Mouse (Mus musculus): Measurements from ENCODE around the gene Micu1. TPM values are rescaled to one million over a fixed set of nuclear protein-coding genes. Genes with fewer than 3 reads are reported as not detected.

The Micu1 gene
- polyA plus RNA-seq, 1 experiment from 2014 or later = 56.2 TPM

DNA sequence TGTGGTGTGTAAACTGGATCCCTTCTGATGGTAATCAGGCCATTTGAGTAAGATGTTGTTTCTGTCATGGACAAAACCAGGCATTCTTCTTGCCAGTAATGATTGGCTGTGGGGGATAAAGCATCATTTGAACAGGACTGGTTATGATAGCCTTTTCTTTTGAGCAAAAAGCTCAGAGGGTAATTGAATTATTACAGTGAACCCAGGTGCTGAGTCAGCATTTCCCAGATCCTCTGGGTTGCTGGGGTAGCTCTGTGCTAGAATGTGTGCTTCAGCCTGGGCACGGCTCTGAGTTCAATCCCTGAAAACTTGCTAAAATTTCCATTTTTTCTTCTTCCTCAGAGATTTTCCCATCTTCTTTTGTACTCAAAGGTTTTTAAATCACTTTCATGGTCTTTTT lies 52.6 kb downstream of the Micu1 start:
- no peak for ATAC-seq (ENCODE audit: low FRiP score, low TSS enrichment)
- H3K9me3 ChIP-seq (ENCODE audit: control insufficient read depth, low read length) = no peaks in the 10 kb centered on the region
- WGBS = 88% methylated on average over 1 of the region's 1 CpGs

DNA sequence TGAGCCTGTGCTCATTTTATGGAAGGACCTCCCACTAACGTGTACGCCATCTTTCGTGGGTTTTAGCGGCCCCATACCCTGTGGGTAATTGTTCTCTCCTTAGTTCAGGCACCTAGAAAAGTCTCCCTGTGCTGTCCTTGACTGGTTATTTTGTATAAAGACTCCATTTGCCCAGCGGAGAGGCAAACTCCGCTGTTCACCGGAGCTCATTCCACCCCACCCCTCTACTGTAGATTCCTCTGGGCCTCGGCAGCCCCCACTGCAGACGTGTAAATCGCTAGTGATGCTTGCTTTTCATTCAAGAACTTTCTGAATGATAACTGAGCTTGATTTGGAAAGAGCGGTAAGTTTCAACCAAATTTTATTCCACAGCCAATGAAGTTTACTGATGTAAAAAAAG lies 53.4 kb downstream of the Micu1 start:
- no peak overlapping the region for H3K4me3 ChIP-seq (ENCODE audit: low read depth, low read length)
- H3K36me3 ChIP-seq (ENCODE audit: control insufficient read depth, insufficient read depth, low read length) = peaks cover 3% of the 10 kb centered on the region; the same call in 1 of the 2 replicates
- H3K4me1 ChIP-seq (replicated peaks; ENCODE audit: control insufficient read depth, insufficient read depth) = no peaks in the 10 kb centered on the region
- WGBS = 90% methylated on average over 11 of the region's 11 CpGs
- H3K27me3 ChIP-seq (ENCODE audit: control insufficient read depth, insufficient read depth, low read length) = no peaks in the 10 kb centered on the region
- no peak overlapping the region for H3K27ac ChIP-seq (replicated peaks)
- no peaks in the 10 kb centered on the region for H3K9me3 ChIP-seq (ENCODE audit: control insufficient read depth, low read length)
- ATAC-seq (ENCODE audit: low FRiP score, low TSS enrichment) (no peak), DNase-seq (ENCODE audit: low spot score) (no peak)
- TF ChIP-seq EP300 (optimal IDR thresholded peaks at IDR 0.05) (no peak), CTCF (IDR thresholded peaks at IDR 0.05; ENCODE audit: low read depth) (no peak)
- H3K4me2 ChIP-seq (replicated peaks; ENCODE audit: low read depth) = no peak overlapping the region
- H3K9ac ChIP-seq (ENCODE audit: low read length) = no peak overlapping the region

More for the DNA sequence above, 52.6 kb downstream of the Micu1 start:
- Histone ChIP-seq H3K27ac (replicated peaks) (no peak overlapping the region), H3K9ac (ENCODE audit: low read length) (no peak overlapping the region), H3K36me3 (ENCODE audit: control insufficient read depth, insufficient read depth, low read length) (peaks cover 3% of the 10 kb centered on the region; the same call in 1 of the 2 replicates), H3K4me3 (ENCODE audit: low read depth, low read length) (no peak overlapping the region), H3K4me1 (replicated peaks; ENCODE audit: control insufficient read depth, insufficient read depth) (no peaks in the 10 kb centered on the region), H3K4me2 (replicated peaks; ENCODE audit: low read depth) (no peak overlapping the region), H3K27me3 (ENCODE audit: control insufficient read depth, insufficient read depth, low read length) (no peaks in the 10 kb centered on the region)
- TF ChIP-seq CTCF (IDR thresholded peaks at IDR 0.05; ENCODE audit: low read depth) (no peak), EP300 (optimal IDR thresholded peaks at IDR 0.05) (no peak)
- DNase-seq (ENCODE audit: low spot score) = no peak

DNA sequence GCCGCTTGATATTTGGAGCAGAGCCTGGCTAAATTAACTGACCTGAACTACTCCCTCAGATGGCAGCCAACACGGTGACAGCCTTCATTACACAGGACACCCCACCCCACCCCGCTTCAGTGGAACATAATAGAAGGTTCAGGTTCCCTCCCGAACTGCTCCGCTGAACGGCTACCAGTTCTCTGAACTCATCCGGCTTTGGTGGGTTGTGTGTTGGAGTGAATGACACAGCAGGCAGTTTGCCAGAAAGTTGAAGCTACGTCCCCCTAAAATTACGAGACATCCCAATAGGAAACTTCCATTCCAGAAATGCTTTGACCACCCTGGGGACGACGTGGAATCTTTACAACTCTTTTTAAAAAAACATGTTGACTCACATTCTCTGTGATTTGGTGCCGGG lies 53.8 kb downstream of the Micu1 start:
- Histone ChIP-seq H3K4me3 (ENCODE audit: low read depth, low read length) (no peak overlapping the region), H3K9me3 (ENCODE audit: control insufficient read depth, low read length) (no peaks in the 10 kb centered on the region), H3K4me2 (replicated peaks; ENCODE audit: low read depth) (no peak overlapping the region), H3K36me3 (ENCODE audit: control insufficient read depth, insufficient read depth, low read length) (peaks cover 3% of the 10 kb centered on the region; the same call in 1 of the 2 replicates), H3K4me1 (replicated peaks; ENCODE audit: control insufficient read depth, insufficient read depth) (no peaks in the 10 kb centered on the region), H3K9ac (ENCODE audit: low read length) (no peak overlapping the region), H3K27me3 (ENCODE audit: control insufficient read depth, insufficient read depth, low read length) (no peaks in the 10 kb centered on the region), H3K27ac (replicated peaks) (no peak overlapping the region)
- no peak for TF ChIP-seq EP300 (optimal IDR thresholded peaks at IDR 0.05)
- no peak for TF ChIP-seq CTCF (IDR thresholded peaks at IDR 0.05; ENCODE audit: low read depth)
- ATAC-seq (ENCODE audit: low FRiP score, low TSS enrichment) (no peak), DNase-seq (ENCODE audit: low spot score) (no peak)
- WGBS = 68% methylated on average over 12 of the region's 12 CpGs

DNA sequence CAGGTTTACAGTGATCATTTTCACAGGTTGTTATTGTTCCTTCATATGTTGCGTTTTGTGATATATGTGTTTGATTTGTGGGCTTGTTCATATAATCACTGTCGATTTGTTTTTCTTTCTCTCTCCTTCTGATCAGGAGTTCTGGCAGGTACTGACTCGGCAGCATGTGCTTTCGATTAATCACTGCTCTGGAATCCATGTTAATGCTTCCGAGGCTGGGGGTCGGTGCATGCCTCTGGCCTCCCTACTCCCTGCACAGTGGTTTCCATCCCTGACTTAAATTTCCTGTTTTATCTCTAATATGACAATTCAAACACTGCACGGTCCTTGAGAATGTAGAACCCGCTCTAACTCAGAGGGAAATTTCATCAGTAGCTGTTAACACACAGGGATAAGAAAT lies 54.3 kb downstream of the Micu1 start:
- Histone ChIP-seq H3K4me2 (replicated peaks; ENCODE audit: low read depth) (no peak overlapping the region), H3K9ac (ENCODE audit: low read length) (no peak overlapping the region), H3K9me3 (ENCODE audit: control insufficient read depth, low read length) (no peaks in the 10 kb centered on the region), H3K4me3 (ENCODE audit: low read depth, low read length) (no peak overlapping the region), H3K27ac (replicated peaks) (no peak overlapping the region), H3K36me3 (ENCODE audit: control insufficient read depth, insufficient read depth, low read length) (peaks cover 3% of the 10 kb centered on the region; the same call in 1 of the 2 replicates), H3K27me3 (ENCODE audit: control insufficient read depth, insufficient read depth, low read length) (no peaks in the 10 kb centered on the region), H3K4me1 (replicated peaks; ENCODE audit: control insufficient read depth, insufficient read depth) (no peaks in the 10 kb centered on the region)
- no peak for TF ChIP-seq CTCF (IDR thresholded peaks at IDR 0.05; ENCODE audit: low read depth)
- TF ChIP-seq EP300 (optimal IDR thresholded peaks at IDR 0.05) = no peak
- 50% methylated on average over 8 of the region's 8 CpGs for WGBS
- no peak for DNase-seq (ENCODE audit: low spot score)
- no peak for ATAC-seq (ENCODE audit: low FRiP score, low TSS enrichment)

DNA sequence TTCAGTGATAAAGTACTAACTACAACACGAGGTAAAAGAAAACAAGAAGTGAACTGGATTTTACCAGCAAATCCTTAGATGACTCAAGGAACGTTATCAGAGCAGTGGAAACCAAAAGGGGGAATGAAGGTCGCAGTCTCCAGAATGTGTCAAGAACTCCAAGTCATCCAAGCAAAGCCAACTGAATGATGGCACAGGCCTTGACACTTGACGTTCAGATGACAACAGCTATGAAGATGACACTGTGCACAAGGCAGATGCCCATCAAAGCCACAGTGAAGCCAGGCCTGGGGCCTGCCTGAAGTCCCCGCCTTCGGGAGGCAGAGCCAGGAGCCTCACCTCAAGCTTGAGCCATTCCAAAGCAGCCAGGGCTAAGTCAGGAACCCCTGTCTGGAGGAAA lies 62.5 kb downstream of the Micu1 start:
- H3K9ac ChIP-seq (ENCODE audit: low read length) = no peak overlapping the region
- H3K36me3 ChIP-seq (ENCODE audit: control insufficient read depth, insufficient read depth, low read length) = no peaks in the 10 kb centered on the region
- no peaks in the 10 kb centered on the region for H3K4me1 ChIP-seq (replicated peaks; ENCODE audit: control insufficient read depth, insufficient read depth)
- DNase-seq (ENCODE audit: low spot score) = no peak
- no peak for TF ChIP-seq CTCF (IDR thresholded peaks at IDR 0.05; ENCODE audit: low read depth)
- H3K4me2 ChIP-seq (replicated peaks; ENCODE audit: low read depth) = no peak overlapping the region
- no peak for ATAC-seq (ENCODE audit: low FRiP score, low TSS enrichment)
- no peak overlapping the region for H3K27ac ChIP-seq (replicated peaks)
- 93% methylated on average over 6 of the region's 6 CpGs for whole genome bisulfite sequencing
- no peaks in the 10 kb centered on the region for H3K9me3 ChIP-seq (ENCODE audit: control insufficient read depth, low read length)
- H3K4me3 ChIP-seq (ENCODE audit: low read depth, low read length) = no peak overlapping the region
- H3K27me3 ChIP-seq (ENCODE audit: control insufficient read depth, insufficient read depth, low read length) = no peaks in the 10 kb centered on the region

DNA sequence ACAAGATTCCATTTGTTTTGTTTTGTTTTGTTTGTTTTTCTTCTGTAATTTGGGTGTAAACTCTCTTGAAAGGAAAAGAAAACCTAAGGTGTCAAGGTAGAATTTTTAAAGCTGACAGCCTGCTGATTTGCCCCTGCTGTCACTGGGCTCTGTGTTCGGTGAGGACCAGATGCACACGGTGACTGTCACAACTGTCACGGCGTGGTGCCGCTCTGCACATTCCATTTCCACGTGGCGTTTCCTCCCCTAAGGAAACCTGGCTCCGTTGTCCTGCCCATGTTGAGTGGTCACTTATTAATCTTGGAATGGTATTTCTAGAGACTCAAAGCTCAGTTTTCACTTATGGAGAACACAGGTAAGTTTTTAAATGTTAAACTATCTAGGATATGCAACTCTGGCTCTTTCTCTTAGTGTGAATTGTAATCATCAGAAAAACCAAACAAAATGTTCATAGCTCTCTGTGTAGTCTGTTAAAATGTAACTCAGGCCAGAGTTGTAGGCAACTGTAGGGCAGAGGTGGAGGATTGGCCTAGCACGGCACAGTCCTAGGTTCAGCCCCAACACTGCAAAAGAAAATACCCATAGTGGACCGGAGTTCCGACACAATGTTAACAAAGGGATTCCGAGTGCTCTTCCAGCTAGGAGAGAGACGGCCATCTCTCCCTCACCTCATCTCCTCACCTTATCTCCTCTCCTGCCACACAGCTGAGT lies 66.2 kb downstream of the Micu1 start:
- no peak for ATAC-seq (ENCODE audit: low FRiP score, low TSS enrichment)
- Histone ChIP-seq H3K27ac (replicated peaks) (no peak overlapping the region), H3K4me3 (ENCODE audit: low read depth, low read length) (no peak overlapping the region), H3K36me3 (ENCODE audit: control insufficient read depth, insufficient read depth, low read length) (no peaks in the 10 kb centered on the region), H3K27me3 (ENCODE audit: control insufficient read depth, insufficient read depth, low read length) (no peaks in the 10 kb centered on the region), H3K4me1 (replicated peaks; ENCODE audit: control insufficient read depth, insufficient read depth) (no peaks in the 10 kb centered on the region), H3K4me2 (replicated peaks; ENCODE audit: low read depth) (no peak overlapping the region), H3K9me3 (ENCODE audit: control insufficient read depth, low read length) (no peaks in the 10 kb centered on the region), H3K9ac (ENCODE audit: low read length) (no peak overlapping the region)
- DNase-seq (ENCODE audit: low spot score) = no peak
- no peak for TF ChIP-seq CTCF (IDR thresholded peaks at IDR 0.05; ENCODE audit: low read depth)
- no peak for TF ChIP-seq EP300 (optimal IDR thresholded peaks at IDR 0.05)
- 62% methylated on average over 13 of the region's 13 CpGs for WGBS

All from stomach, postnatal 0 days (tissue).